7 mouse cellular contexts compared by ENCODE assay signal in genomic region chr10:80917336-80917778, GRCm38 (mm10). TPM values are rescaled to one million over a fixed set of nuclear protein-coding genes. Genes with fewer than 3 reads are reported as not detected.
DNase-seq lines count a peak whose midpoint lies in the region.

No protein-coding gene starts in this region.

- peak overlapping the region; percentile 99 for H3K4me3 ChIP-seq in embryonic facial prominence, embryonic 10.5 days
- peak overlapping the region; percentile 98 for H3K4me3 ChIP-seq in macrophage (ENCODE audit: inconsistent target)

- DNase-seq in thymus, postnatal 0 days (ENCODE audit: low spot score), result peak; percentile 34
- no peak for DNase-seq in thymus, postnatal 25 days
- DNase-seq in embryonic facial prominence, embryonic 10.5 days (ENCODE audit: low spot score), result peak; percentile 49
- peak; percentile 66 for DNase-seq in kidney, adult 11 months
- DNase-seq in T-cell, adult 2 months (ENCODE audit: low spot score), result no peak
- no peak for DNase-seq in gastrocnemius, postnatal 25 days

- H3K27me3 ChIP-seq in embryonic facial prominence, embryonic 10.5 days (replicated peaks; ENCODE audit: low read depth, poor library complexity, severe bottlenecking), result 0 out of 2 replicates have a peak, but pooled peaks cover 7% of the 10 kb centered on the region

- peaks cover 49% of the 10 kb centered on the region for H3K79me2 ChIP-seq in macrophage (ENCODE audit: inconsistent target)

- H3K4me1 ChIP-seq in embryonic facial prominence, embryonic 10.5 days, result peaks cover 46% of the 10 kb centered on the region

- H3K27ac ChIP-seq in embryonic facial prominence, embryonic 10.5 days (replicated peaks), result peak overlapping the region; percentile 94
- peak overlapping the region; percentile 28; the same call in 1 of the 2 replicates for H3K27ac ChIP-seq in macrophage

- under 1% methylated on average over 15 of the region's 15 CpGs for WGBS in embryonic facial prominence, embryonic 10.5 days
- 2% methylated on average over 15 of the region's 15 CpGs for WGBS in macrophage (ENCODE audit: missing documents)

- H3K36me3 ChIP-seq in embryonic facial prominence, embryonic 10.5 days (replicated peaks), result peaks cover 41% of the 10 kb centered on the region
- H3K36me3 ChIP-seq in macrophage (ENCODE audit: inconsistent target), result no peaks in the 10 kb centered on the region

- no peaks in the 10 kb centered on the region for H3K9me3 ChIP-seq in embryonic facial prominence, embryonic 10.5 days

RNA-seq across cellular contexts. Expression of gene Lmnb2, which starts 0.7 kb away (rescaled TPM):
- polyA plus RNA-seq in thymus, postnatal 0 days (2015; fragmentation: Nextera tagmentation; extraction: Ambion mirVana), result 28.0 and 28.5 TPM in 2 replicates
- 82.7 and 83.1 TPM in 2 replicates for polyA plus RNA-seq in embryonic facial prominence, embryonic 10.5 days (2016; fragmentation: Nextera tagmentation; extraction: Ambion mirVana)
- total RNA-seq in macrophage (2018; cell fraction: chromatin; rRNA removed), result 10 to 100 TPM in 19 of 26 experiments, 1 to 10 TPM in 7; 5.1 to 30.1 (median 12.9) TPM
- total RNA-seq in macrophage (2018; cell fraction: cytosol; rRNA removed), result 1 to 10 TPM; 4.0 to 9.6 (median 7.0) TPM
- 10 to 100 TPM in 10 of 26 experiments, 1 to 10 TPM in 16; 4.9 to 32.4 (median 8.3) TPM for total RNA-seq in macrophage (2018; cell fraction: nucleus; rRNA removed)
- polyA plus RNA-seq in macrophage (2018), result 6.2 to 17.4 TPM (median 7.2 TPM) in 3 replicates
- 1 to 10 TPM; 3.7 to 5.1 TPM for total RNA-seq in gastrocnemius, postnatal 25 days (2021)

RNA-seq across cellular contexts. Expression of gene Gadd45b, which starts 12.5 kb away (rescaled TPM):
- polyA plus RNA-seq in thymus, postnatal 0 days (2015; fragmentation: Nextera tagmentation; extraction: Ambion mirVana), result 19.0 and 21.7 TPM in 2 replicates
- polyA plus RNA-seq in embryonic facial prominence, embryonic 10.5 days (2016; fragmentation: Nextera tagmentation; extraction: Ambion mirVana), result 6.5 and 6.8 TPM in 2 replicates
- total RNA-seq in macrophage (2018; cell fraction: chromatin; rRNA removed), result 1,000 to 10,000 TPM in 1 of 26 experiments, 100 to 1,000 TPM in 25; 108 to 1,046 (median 613) TPM
- 100 to 1,000 TPM; 117 to 845 (median 491) TPM for total RNA-seq in macrophage (2018; cell fraction: cytosol; rRNA removed)
- 1,000 to 10,000 TPM in 14 of 26 experiments, 100 to 1,000 TPM in 12; 109 to 1,748 (median 1,022) TPM for total RNA-seq in macrophage (2018; cell fraction: nucleus; rRNA removed)
- polyA plus RNA-seq in macrophage (2018), result 45.9 to 89.8 TPM (median 71.3 TPM) in 3 replicates
- 10 to 100 TPM; 12.7 to 30.0 TPM for total RNA-seq in gastrocnemius, postnatal 25 days (2021)

RNA-seq across cellular contexts. Expression of gene Timm13, which starts 16.6 kb away (rescaled TPM):
- 337 and 351 TPM in 2 replicates for polyA plus RNA-seq in thymus, postnatal 0 days (2015; fragmentation: Nextera tagmentation; extraction: Ambion mirVana)
- 349 and 359 TPM in 2 replicates for polyA plus RNA-seq in embryonic facial prominence, embryonic 10.5 days (2016; fragmentation: Nextera tagmentation; extraction: Ambion mirVana)
- total RNA-seq in macrophage (2018; cell fraction: chromatin; rRNA removed), result 10 to 100 TPM in 23 of 26 experiments, 1 to 10 TPM in 3; 5.7 to 41.2 (median 21.0) TPM
- 100 to 1,000 TPM in 1 of 26 experiments, 10 to 100 TPM in 25; 56.5 to 101 (median 78.3) TPM for total RNA-seq in macrophage (2018; cell fraction: cytosol; rRNA removed)
- 10 to 100 TPM; 14.0 to 62.1 (median 35.5) TPM for total RNA-seq in macrophage (2018; cell fraction: nucleus; rRNA removed)
- 25.5 to 160 TPM (median 109 TPM) in 3 replicates for polyA plus RNA-seq in macrophage (2018)
- 100 to 1,000 TPM; 114 to 125 TPM for total RNA-seq in gastrocnemius, postnatal 25 days (2021)

RNA-seq across cellular contexts. Expression of gene Tmprss9, which starts 45.7 kb away (rescaled TPM):
- 0.08 and 0.09 TPM in 2 replicates for polyA plus RNA-seq in thymus, postnatal 0 days (2015; fragmentation: Nextera tagmentation; extraction: Ambion mirVana)
- 0.06 and 0.10 TPM in 2 replicates for polyA plus RNA-seq in embryonic facial prominence, embryonic 10.5 days (2016; fragmentation: Nextera tagmentation; extraction: Ambion mirVana)
- total RNA-seq in macrophage (2018; cell fraction: chromatin; rRNA removed), result not detected
- total RNA-seq in macrophage (2018; cell fraction: cytosol; rRNA removed), result not detected
- not detected for total RNA-seq in macrophage (2018; cell fraction: nucleus; rRNA removed)
- not detected in 3 replicates for polyA plus RNA-seq in macrophage (2018)
- not detected for total RNA-seq in gastrocnemius, postnatal 25 days (2021)

Comparison
In these comparisons a context has a peak if more than half of its experiments do, and no peak if none do; other contexts are left out.
1. DNase-seq: peak in thymus, postnatal 0 days (single experiment), embryonic facial prominence, embryonic 10.5 days (single experiment) and kidney, adult 11 months (single experiment); none in thymus, postnatal 25 days (single experiment), T-cell, adult 2 months (single experiment) and gastrocnemius, postnatal 25 days (single experiment).